Mouse (Mus musculus): ENCODE results near the gene Gsap. TPM values are rescaled to one million over a fixed set of nuclear protein-coding genes. Genes with fewer than 3 reads are reported as not detected.
A peak's percentile ranks its signal among the peaks of the same experiment; 100 is the strongest.

Gsap gene
- polyA plus RNA-seq, 1 experiment from 2014 or later, result 16.3 TPM

DNA sequence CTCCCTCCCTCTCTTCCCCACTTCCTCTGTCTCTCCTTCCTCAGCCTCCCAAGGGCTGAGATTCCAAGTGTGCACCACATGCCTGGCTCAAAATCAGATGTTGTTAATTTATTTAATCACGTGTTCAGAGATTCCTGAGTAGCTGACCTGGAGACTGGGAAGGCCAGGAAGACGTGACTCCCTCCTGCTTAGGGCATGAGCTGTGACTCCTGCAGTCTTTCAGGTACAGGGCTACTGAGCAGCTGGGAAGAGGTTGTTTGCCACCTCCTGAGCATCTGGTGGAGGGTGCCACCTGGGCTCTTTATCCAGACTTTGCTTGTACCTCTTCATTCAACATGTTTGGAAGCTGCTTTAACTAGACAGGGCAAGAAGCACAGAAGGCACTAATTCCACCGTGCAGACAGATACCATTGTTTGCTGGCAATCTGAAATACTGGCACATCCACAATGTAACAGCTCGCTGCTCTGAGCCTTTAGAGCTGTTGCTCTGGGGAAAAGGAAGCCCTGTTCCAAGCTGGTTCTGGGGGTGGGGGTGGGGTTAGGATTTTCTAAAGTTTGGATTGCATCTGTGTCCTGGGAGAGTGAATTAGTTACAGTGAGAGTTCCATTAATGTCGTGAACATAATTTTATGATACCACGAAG lies 75.3 kb downstream of the Gsap start:
- 28% methylated on average over 6 of the region's 6 CpGs for WGBS
- no peaks in the 10 kb centered on the region for H3K4me1 ChIP-seq (ENCODE audit: control insufficient read depth, insufficient read depth, low read length)
- no peak overlapping the region for H3K4me3 ChIP-seq (ENCODE audit: low read depth, low read length)
- ATAC-seq (ENCODE audit: low read depth), result no peak
- no peak overlapping the region for H3K4me2 ChIP-seq (ENCODE audit: low read depth, low read length)
- H3K27ac ChIP-seq (ENCODE audit: low read depth, low read length), result peak overlapping the region; percentile 45
- H3K9me3 ChIP-seq (ENCODE audit: control insufficient read depth, low read length), result no peaks in the 10 kb centered on the region
- H3K36me3 ChIP-seq (ENCODE audit: control insufficient read depth, insufficient read depth, low read length), result no peaks in the 10 kb centered on the region
- no peak overlapping the region for H3K9ac ChIP-seq (replicated peaks; ENCODE audit: low read depth, low read length)
- H3K27me3 ChIP-seq (ENCODE audit: control insufficient read depth, insufficient read depth, low read length), result no peaks in the 10 kb centered on the region

DNA sequence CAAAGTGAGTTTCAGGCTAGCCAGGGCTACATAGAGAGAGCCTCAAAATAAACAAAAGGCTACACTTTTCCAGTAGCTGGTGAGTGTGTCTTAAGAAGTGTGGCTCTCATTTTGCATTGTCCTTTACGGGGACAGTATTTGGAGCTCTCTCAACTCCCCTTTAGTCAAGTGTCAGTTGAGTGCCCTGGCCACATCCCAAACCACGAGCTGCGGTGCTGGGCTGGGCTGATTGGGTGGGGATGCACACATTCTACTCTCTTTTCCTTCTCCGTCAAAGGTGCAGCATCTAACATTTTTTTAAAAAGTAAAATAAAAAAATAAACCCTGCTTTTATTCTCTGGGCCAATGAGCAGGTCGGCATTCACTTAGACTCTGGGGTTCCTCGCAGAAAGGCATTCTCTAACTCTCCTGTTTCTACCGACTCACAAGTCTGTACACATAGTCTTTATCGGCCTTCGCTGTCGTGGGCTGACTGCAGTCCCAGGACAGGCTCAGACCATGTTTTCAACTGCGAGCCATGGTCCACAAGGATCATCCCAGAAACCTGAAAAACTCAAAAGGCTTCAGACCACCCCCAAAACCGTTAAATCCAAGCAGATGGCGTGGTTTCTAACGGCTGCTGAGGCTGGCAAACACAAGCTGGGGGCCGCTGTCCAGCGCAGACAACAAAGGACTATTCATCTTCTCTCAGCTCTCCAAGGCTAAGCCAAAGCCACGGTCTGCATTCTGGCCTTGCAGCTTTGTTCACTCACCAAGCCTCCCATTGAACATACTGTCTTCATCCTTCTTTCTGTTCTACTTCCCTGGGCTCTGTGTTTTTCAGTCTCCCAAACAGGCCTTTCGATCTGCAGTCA lies 77.4 kb downstream of the Gsap start:
- Histone ChIP-seq H3K4me3 (ENCODE audit: low read depth, low read length) (no peak overlapping the region), H3K9ac (replicated peaks; ENCODE audit: low read depth, low read length) (no peak overlapping the region), H3K27ac (ENCODE audit: low read depth, low read length) (peak overlapping the region; percentile 44; the same call in 1 of the 2 replicates), H3K9me3 (ENCODE audit: control insufficient read depth, low read length) (no peaks in the 10 kb centered on the region), H3K27me3 (ENCODE audit: control insufficient read depth, insufficient read depth, low read length) (no peaks in the 10 kb centered on the region), H3K36me3 (ENCODE audit: control insufficient read depth, insufficient read depth, low read length) (no peaks in the 10 kb centered on the region), H3K4me2 (ENCODE audit: low read depth, low read length) (no peak overlapping the region), H3K4me1 (ENCODE audit: control insufficient read depth, insufficient read depth, low read length) (no peaks in the 10 kb centered on the region)
- ATAC-seq (ENCODE audit: low read depth), result peak; percentile 60; the same call in 1 of the 2 replicates
- WGBS, result 31% methylated on average over 18 of the region's 18 CpGs

DNA sequence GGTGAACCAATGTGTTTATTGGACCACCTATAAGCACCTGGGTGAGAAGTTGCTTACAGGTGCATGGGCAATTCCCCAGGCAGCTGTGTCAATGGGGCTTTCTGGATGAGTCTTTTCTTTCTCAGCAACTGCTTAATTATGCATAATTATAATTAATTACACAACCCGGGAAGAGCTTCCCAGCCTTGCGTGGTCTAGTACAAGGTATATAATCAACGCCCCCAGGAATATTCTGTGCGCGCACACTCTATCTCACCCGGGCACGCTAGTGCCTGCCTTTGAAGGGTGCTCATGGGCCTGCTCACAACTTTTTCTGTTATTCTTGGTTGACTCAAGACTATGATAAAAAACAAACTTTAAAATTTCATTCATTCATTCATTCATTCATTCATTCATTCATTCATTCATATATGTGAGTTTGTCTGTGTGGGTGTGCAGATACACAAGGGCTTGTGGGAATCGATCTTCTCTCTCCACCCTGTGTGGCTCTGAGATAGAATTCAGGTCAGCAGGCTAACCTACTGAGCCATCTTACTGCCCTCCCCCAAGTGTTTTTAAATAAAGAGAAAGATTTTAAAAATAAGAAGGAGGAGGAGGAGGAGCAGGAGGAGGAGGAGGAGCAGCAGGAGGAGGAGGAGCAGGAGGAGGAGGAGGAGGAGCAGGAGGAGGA lies 78.4 kb downstream of the Gsap start:
- no peaks in the 10 kb centered on the region for H3K27me3 ChIP-seq (ENCODE audit: control insufficient read depth, insufficient read depth, low read length)
- H3K4me3 ChIP-seq (ENCODE audit: low read depth, low read length), result no peak overlapping the region
- H3K36me3 ChIP-seq (ENCODE audit: control insufficient read depth, insufficient read depth, low read length), result no peaks in the 10 kb centered on the region
- WGBS, result 79% methylated on average over 8 of the region's 8 CpGs
- ATAC-seq (ENCODE audit: low read depth), result peak; percentile 52; the same call in 1 of the 2 replicates
- no peak overlapping the region for H3K4me2 ChIP-seq (ENCODE audit: low read depth, low read length)
- H3K27ac ChIP-seq (ENCODE audit: low read depth, low read length), result no peak overlapping the region
- no peak overlapping the region for H3K9ac ChIP-seq (replicated peaks; ENCODE audit: low read depth, low read length)
- H3K4me1 ChIP-seq (ENCODE audit: control insufficient read depth, insufficient read depth, low read length), result no peaks in the 10 kb centered on the region
- no peaks in the 10 kb centered on the region for H3K9me3 ChIP-seq (ENCODE audit: control insufficient read depth, low read length)

DNA sequence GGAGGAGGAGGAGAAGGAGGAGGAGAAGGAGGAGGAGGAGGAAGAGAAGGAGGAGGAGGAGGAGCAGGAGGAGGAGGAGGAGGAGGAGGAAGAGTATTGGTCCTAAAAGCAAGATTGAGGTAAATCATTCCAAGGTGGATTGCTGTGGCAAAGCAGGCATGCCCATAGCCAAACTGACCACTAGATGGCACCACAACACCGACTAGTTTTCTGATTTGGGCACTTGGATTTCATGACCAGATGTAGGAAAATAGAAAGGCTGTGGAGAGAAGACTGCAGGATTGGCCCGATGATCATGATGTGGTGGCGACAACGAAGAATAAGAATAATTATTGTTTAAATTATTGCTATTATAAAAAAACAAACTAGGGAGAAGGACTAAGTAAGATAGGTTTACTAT lies 79.0 kb downstream of the Gsap start:
- Histone ChIP-seq H3K27ac (ENCODE audit: low read depth, low read length) (no peak overlapping the region), H3K4me3 (ENCODE audit: low read depth, low read length) (no peak overlapping the region), H3K36me3 (ENCODE audit: control insufficient read depth, insufficient read depth, low read length) (no peaks in the 10 kb centered on the region), H3K4me1 (ENCODE audit: control insufficient read depth, insufficient read depth, low read length) (no peaks in the 10 kb centered on the region), H3K9ac (replicated peaks; ENCODE audit: low read depth, low read length) (no peak overlapping the region), H3K27me3 (ENCODE audit: control insufficient read depth, insufficient read depth, low read length) (no peaks in the 10 kb centered on the region), H3K4me2 (ENCODE audit: low read depth, low read length) (no peak overlapping the region), H3K9me3 (ENCODE audit: control insufficient read depth, low read length) (no peaks in the 10 kb centered on the region)
- peak; percentile 80 for ATAC-seq (ENCODE audit: low read depth)
- 22% methylated on average over 4 of the region's 4 CpGs for WGBS

DNA sequence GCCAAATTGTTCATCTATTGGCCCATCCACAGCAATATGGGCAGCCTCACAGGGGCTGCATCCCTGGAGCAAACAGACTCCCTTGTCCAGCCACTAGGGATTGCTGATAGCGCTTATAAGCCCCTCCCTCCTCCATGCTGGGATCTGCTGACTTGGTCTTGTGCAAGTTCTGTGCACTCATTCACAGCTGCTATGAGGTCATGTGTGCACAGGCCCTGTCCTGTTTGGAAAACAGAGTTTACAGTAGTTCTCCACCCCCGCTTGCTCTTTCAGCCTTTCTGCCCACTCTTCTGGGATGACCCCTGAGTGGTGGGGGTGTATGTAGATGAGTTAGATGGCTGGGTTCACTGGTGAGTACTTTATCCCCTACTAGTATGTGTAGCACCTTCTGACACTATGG lies 81.0 kb downstream of the Gsap start:
- no peak for ATAC-seq (ENCODE audit: low read depth)
- no peaks in the 10 kb centered on the region for H3K9me3 ChIP-seq (ENCODE audit: control insufficient read depth, low read length)
- no peak overlapping the region for H3K4me3 ChIP-seq (ENCODE audit: low read depth, low read length)
- H3K36me3 ChIP-seq (ENCODE audit: control insufficient read depth, insufficient read depth, low read length), result no peaks in the 10 kb centered on the region
- WGBS, result 81% methylated on average over 2 of the region's 2 CpGs
- H3K27ac ChIP-seq (ENCODE audit: low read depth, low read length), result no peak overlapping the region
- H3K4me1 ChIP-seq (ENCODE audit: control insufficient read depth, insufficient read depth, low read length), result no peaks in the 10 kb centered on the region
- H3K9ac ChIP-seq (replicated peaks; ENCODE audit: low read depth, low read length), result no peak overlapping the region
- no peak overlapping the region for H3K4me2 ChIP-seq (ENCODE audit: low read depth, low read length)
- H3K27me3 ChIP-seq (ENCODE audit: control insufficient read depth, insufficient read depth, low read length), result no peaks in the 10 kb centered on the region

DNA sequence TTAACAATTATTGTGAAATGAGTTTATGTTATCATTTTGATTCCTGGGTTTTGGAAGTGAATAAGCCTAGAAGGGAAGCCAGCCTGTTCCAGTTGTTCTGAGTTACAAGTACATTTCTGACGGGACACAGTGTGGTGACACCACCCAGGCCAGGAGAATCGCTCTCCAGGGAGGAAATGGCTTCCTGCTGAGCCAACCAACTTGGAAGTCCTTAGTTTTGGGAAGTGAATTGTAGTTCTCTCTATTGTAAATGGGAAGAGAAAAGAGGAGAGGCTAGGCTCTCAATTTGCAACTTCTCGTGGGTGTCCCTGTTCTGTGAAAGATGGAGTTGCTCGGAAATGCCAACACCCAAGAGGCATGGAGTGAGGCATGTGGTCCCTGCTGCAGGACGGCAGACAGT lies 83.4 kb downstream of the Gsap start:
- Histone ChIP-seq H3K27ac (ENCODE audit: low read depth, low read length) (no peak overlapping the region), H3K9ac (replicated peaks; ENCODE audit: low read depth, low read length) (no peak overlapping the region), H3K4me1 (ENCODE audit: control insufficient read depth, insufficient read depth, low read length) (no peaks in the 10 kb centered on the region), H3K27me3 (ENCODE audit: control insufficient read depth, insufficient read depth, low read length) (no peaks in the 10 kb centered on the region), H3K4me3 (ENCODE audit: low read depth, low read length) (no peak overlapping the region), H3K9me3 (ENCODE audit: control insufficient read depth, low read length) (no peaks in the 10 kb centered on the region), H3K4me2 (ENCODE audit: low read depth, low read length) (no peak overlapping the region), H3K36me3 (ENCODE audit: control insufficient read depth, insufficient read depth, low read length) (no peaks in the 10 kb centered on the region)
- ATAC-seq (ENCODE audit: low read depth), result no peak
- WGBS, result 75% methylated on average over 5 of the region's 5 CpGs

DNA sequence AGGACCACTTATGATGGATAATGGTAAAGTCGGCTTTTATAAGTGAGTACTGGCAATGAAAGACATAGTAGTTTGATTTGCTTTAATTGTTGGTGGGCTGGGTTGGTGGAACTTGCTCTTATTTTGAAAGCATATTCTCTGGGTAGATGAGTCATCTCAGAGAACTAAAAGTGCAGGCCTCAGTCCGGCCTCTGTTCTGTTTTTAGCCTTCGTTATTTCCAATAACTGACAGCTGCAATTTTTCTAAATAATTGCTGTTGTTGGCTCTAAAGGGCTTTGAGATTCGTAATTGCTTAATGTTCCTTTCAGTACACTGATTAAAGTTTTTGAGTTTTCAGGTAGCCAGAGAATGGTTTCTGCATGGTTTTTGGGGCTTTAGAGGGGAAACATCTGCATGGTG lies 84.7 kb downstream of the Gsap start:
- Histone ChIP-seq H3K4me3 (ENCODE audit: low read depth, low read length) (no peak overlapping the region), H3K9ac (replicated peaks; ENCODE audit: low read depth, low read length) (no peak overlapping the region), H3K27me3 (ENCODE audit: control insufficient read depth, insufficient read depth, low read length) (no peaks in the 10 kb centered on the region), H3K4me2 (ENCODE audit: low read depth, low read length) (no peak overlapping the region), H3K36me3 (ENCODE audit: control insufficient read depth, insufficient read depth, low read length) (no peaks in the 10 kb centered on the region), H3K4me1 (ENCODE audit: control insufficient read depth, insufficient read depth, low read length) (no peaks in the 10 kb centered on the region), H3K27ac (ENCODE audit: low read depth, low read length) (no peak overlapping the region), H3K9me3 (ENCODE audit: control insufficient read depth, low read length) (no peaks in the 10 kb centered on the region)
- ATAC-seq (ENCODE audit: low read depth), result no peak
- 88% methylated on average over 4 of the region's 4 CpGs for WGBS

DNA sequence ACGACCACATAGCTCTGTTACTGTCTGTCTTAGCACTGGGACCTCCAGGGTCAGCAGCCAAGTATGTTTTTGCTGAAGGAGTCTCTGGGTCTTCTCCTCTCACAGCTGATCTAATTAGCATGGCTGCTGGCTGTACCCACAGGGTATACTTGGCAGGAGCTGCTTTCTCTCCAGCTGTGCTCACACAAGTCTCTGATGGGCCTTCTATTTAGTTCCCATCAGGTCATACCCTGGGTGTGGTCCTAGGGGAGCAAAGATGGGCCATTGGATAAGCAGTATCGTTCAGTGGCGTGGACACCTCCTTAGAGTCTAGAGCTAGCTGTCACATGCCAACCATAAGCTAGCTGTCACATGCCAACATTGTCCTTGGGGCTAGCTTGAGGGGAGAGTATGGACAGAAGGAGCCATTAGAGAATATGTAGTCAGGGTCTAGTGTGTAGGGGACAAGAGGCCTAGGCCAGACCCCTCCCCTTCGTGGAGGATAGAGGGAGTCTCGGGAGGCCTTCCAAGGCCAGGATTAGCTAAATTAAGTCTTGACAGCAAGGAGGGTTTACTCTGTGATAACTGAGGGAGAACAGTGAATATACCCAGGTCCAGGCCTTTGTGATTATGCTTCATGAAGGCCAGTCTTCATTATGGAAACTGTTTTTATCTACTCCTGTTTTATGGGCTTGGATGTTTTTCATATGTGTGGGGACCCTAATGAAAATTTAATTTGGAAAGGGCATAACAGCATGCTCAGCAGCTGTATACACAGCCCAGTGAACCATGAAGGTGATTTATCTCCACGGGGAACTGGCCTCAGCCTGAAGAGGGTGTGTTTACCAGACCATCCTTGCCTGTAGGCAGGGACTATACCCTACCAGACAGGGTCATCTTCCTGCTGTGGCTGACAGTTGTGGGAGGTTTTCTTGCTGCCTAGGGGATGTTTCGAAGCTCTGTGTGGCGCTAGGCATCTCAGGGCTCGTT lies 85.6 kb downstream of the Gsap start:
- Histone ChIP-seq H3K9ac (replicated peaks; ENCODE audit: low read depth, low read length) (no peak overlapping the region), H3K27ac (ENCODE audit: low read depth, low read length) (no peak overlapping the region), H3K4me3 (ENCODE audit: low read depth, low read length) (no peak overlapping the region), H3K36me3 (ENCODE audit: control insufficient read depth, insufficient read depth, low read length) (no peaks in the 10 kb centered on the region), H3K4me2 (ENCODE audit: low read depth, low read length) (no peak overlapping the region), H3K9me3 (ENCODE audit: control insufficient read depth, low read length) (no peaks in the 10 kb centered on the region), H3K27me3 (ENCODE audit: control insufficient read depth, insufficient read depth, low read length) (no peaks in the 10 kb centered on the region), H3K4me1 (ENCODE audit: control insufficient read depth, insufficient read depth, low read length) (no peaks in the 10 kb centered on the region)
- ATAC-seq (ENCODE audit: low read depth), result peak; percentile 72; the same call in 1 of the 2 replicates
- WGBS, result 44% methylated on average over 9 of the region's 9 CpGs

Measured in neural tube, embryonic 14.5 days (tissue).